Mouse (Mus musculus) megakaryocyte-erythroid progenitor cell, adult 5-6 weeks (primary cell): Measurements from ENCODE around the gene Nkd1. TPM values are rescaled to one million over a fixed set of nuclear protein-coding genes. Genes with fewer than 3 reads are reported as not detected.

Experiments used
- ATAC-seq: replicated peaks from 2 replicates; pipeline ENCODE4 v1.8.0; 2016; ENCODE audit warnings: mild to moderate bottlenecking, inconsistent platforms; ENCODE audit not compliant: severe bottlenecking, poor library complexity, low FRiP score, low TSS enrichment
- total RNA-seq, 2 experiments: library from RNA; stranded (forward) in 1 of 2; stranded (reverse) in 1 of 2; fragments of 200-1000, 215-1000 nt in 1 of 2; fragments of >200 nt in 1 of 2; fragmentation: Nextera tagmentation in 1 of 2; gene quantifications; 2 replicates each; pipeline ENCODE4 v1.2.3; 2014 to 2017

Nkd1 gene
- total RNA-seq, 2 experiments from 2014 or later, result not detected

GRCm38 (mm10) chr8:88571434-88572184 lies 50.5 kb downstream of the Nkd1 start:
- peak; percentile 23; the same call in 1 of the 2 replicates for ATAC-seq

GRCm38 (mm10) chr8:88572185-88572909 lies 51.2 kb downstream of the Nkd1 start:
- no peak for ATAC-seq

GRCm38 (mm10) chr8:88572941-88573645 lies 51.9 kb downstream of the Nkd1 start:
- ATAC-seq, result no peak

- ATAC-seq, result no peak
Measured at GRCm38 (mm10) chr8:88574975-88575374, 53.8 kb downstream of the Nkd1 start.

- ATAC-seq, result no peak
Measured at GRCm38 (mm10) chr8:88576351-88577142, 55.4 kb downstream of the Nkd1 start.

GRCm38 (mm10) chr8:88577666-88578065 lies 56.5 kb downstream of the Nkd1 start:
- ATAC-seq, result no peak

- no peak for ATAC-seq
Measured at GRCm38 (mm10) chr8:88578413-88579175, 57.4 kb downstream of the Nkd1 start.

GRCm38 (mm10) chr8:88579246-88579645 lies 58.1 kb downstream of the Nkd1 start:
- ATAC-seq, result no peak

GRCm38 (mm10) chr8:88579668-88580330 lies 58.6 kb downstream of the Nkd1 start:
- no peak for ATAC-seq

- ATAC-seq, result no peak
Measured at GRCm38 (mm10) chr8:88580785-88581184, 59.6 kb downstream of the Nkd1 start.

- no peak for ATAC-seq
Measured at GRCm38 (mm10) chr8:88583863-88584262, 62.7 kb downstream of the Nkd1 start.

GRCm38 (mm10) chr8:88588205-88588889 lies 67.2 kb downstream of the Nkd1 start:
- no peak for ATAC-seq

GRCm38 (mm10) chr8:88590226-88590625 lies 69.1 kb downstream of the Nkd1 start:
- no peak for ATAC-seq

GRCm38 (mm10) chr8:88593947-88594346 lies 72.8 kb downstream of the Nkd1 start:
- no peak for ATAC-seq

GRCm38 (mm10) chr8:88596042-88596441 lies 74.9 kb downstream of the Nkd1 start:
- no peak for ATAC-seq

GRCm38 (mm10) chr8:88598578-88598977 lies 77.4 kb downstream of the Nkd1 start:
- ATAC-seq, result no peak

- ATAC-seq, result no peak
Measured at GRCm38 (mm10) chr8:88599491-88599890, 78.3 kb downstream of the Nkd1 start.
